Mouse (Mus musculus) myocyte (in vitro differentiated cells): Measurements from ENCODE around the gene Ptgir.

ENCODE experiments used
- CEBPB ChIP-seq: IDR thresholded peaks from 2 replicates; pipeline ENCODE4 v1.6.1; 2011; ENCODE audit warnings: mild to moderate bottlenecking, moderate library complexity; ENCODE audit not compliant: poor library complexity, insufficient read depth, severe bottlenecking
- MYOG ChIP-seq, 3 experiments: IDR thresholded peaks; one replicate each; pipeline ENCODE4 v1.6.1; 2011; ENCODE audit warnings: control low read depth in 2 of 3, low read depth in 2 of 3, mild to moderate bottlenecking in 2 of 3; ENCODE audit not compliant: insufficient read length in 2 of 3, control insufficient read depth in 1 of 3, insufficient read depth in 1 of 3
- POLR2A ChIP-seq: IDR thresholded peaks from one replicate; pipeline ENCODE4 v1.6.1; 2011; ENCODE audit warnings: low read depth, mild to moderate bottlenecking, control low read depth, moderate library complexity; ENCODE audit not compliant: insufficient read length
- POLR2AphosphoS2 ChIP-seq: IDR thresholded peaks from one replicate; pipeline ENCODE4 v1.6.1; 2011; ENCODE audit warnings: low read depth, control low read depth; ENCODE audit not compliant: insufficient read length
- TCF3 ChIP-seq: IDR thresholded peaks from one replicate; pipeline ENCODE4 v1.6.1; 2011; ENCODE audit warnings: low read depth, control low read depth; ENCODE audit not compliant: insufficient read length

- TF ChIP-seq TCF3 (no peak), POLR2AphosphoS2 (no peak), POLR2A (no peak), MYOG (IDR thresholded peaks at IDR 0.05; ENCODE audit: control insufficient read depth in 1 of 3, insufficient read depth in 1 of 3, insufficient read length in 2 of 3, low read depth in 2 of 3) (peak in 2 of 3 experiments; percentile 18 to 67), CEBPB (no peak)
Measured at GRCm38 (mm10) chr7:16905491-16906021, 734 bp upstream of the Ptgir start.
